Mouse (Mus musculus): Measurements from ENCODE around the gene Cntnap2.

Gene Cntnap2

GRCm38 (mm10) chr6:46696187-46696586 is 1637.0 kb downstream of the Cntnap2 start:
- DNase-seq (ENCODE audit: low read depth, low spot score), result no peak

- DNase-seq (ENCODE audit: low read depth, low spot score), result no peak
These were observed 1640.2 kb downstream of the Cntnap2 start for GRCm38 (mm10) chr6:46699343-46699742.

GRCm38 (mm10) chr6:46704293-46705170 is 1645.4 kb downstream of the Cntnap2 start:
- DNase-seq (ENCODE audit: low read depth, low spot score), result peak; percentile 4

GRCm38 (mm10) chr6:46705926-46706325 is 1646.8 kb downstream of the Cntnap2 start:
- no peak for DNase-seq (ENCODE audit: low read depth, low spot score)

- no peak for DNase-seq (ENCODE audit: low read depth, low spot score)
These were observed 1657.4 kb downstream of the Cntnap2 start for GRCm38 (mm10) chr6:46716576-46716975.

GRCm38 (mm10) chr6:46733794-46734193 is 1674.6 kb downstream of the Cntnap2 start:
- DNase-seq (ENCODE audit: low read depth, low spot score), result no peak

GRCm38 (mm10) chr6:46748448-46748847 is 1689.3 kb downstream of the Cntnap2 start:
- DNase-seq (ENCODE audit: low read depth, low spot score), result no peak

GRCm38 (mm10) chr6:46763481-46763880 is 1704.3 kb downstream of the Cntnap2 start:
- DNase-seq (ENCODE audit: low read depth, low spot score), result no peak

GRCm38 (mm10) chr6:46774529-46774928 is 1715.4 kb downstream of the Cntnap2 start:
- DNase-seq (ENCODE audit: low read depth, low spot score), result no peak

GRCm38 (mm10) chr6:46802264-46803110 is 1743.3 kb downstream of the Cntnap2 start:
- DNase-seq (ENCODE audit: low read depth, low spot score), result no peak

GRCm38 (mm10) chr6:46856635-46857034 is 1797.5 kb downstream of the Cntnap2 start:
- DNase-seq (ENCODE audit: low read depth, low spot score), result no peak

GRCm38 (mm10) chr6:46861076-46861475 is 1801.9 kb downstream of the Cntnap2 start:
- no peak for DNase-seq (ENCODE audit: low read depth, low spot score)

- no peak for DNase-seq (ENCODE audit: low read depth, low spot score)
These were observed 1807.2 kb downstream of the Cntnap2 start for GRCm38 (mm10) chr6:46866317-46866716.

- DNase-seq (ENCODE audit: low read depth, low spot score), result no peak
These were observed 1827.1 kb downstream of the Cntnap2 start for GRCm38 (mm10) chr6:46886230-46886629.

GRCm38 (mm10) chr6:46909167-46909566 is 1850.0 kb downstream of the Cntnap2 start:
- no peak for DNase-seq (ENCODE audit: low read depth, low spot score)

- DNase-seq (ENCODE audit: low read depth, low spot score), result no peak
These were observed 1859.6 kb downstream of the Cntnap2 start for GRCm38 (mm10) chr6:46918701-46919274.

- DNase-seq (ENCODE audit: low read depth, low spot score), result no peak
These were observed 1860.8 kb downstream of the Cntnap2 start for GRCm38 (mm10) chr6:46919973-46920372.

- no peak for DNase-seq (ENCODE audit: low read depth, low spot score)
These were observed 1865.6 kb downstream of the Cntnap2 start for GRCm38 (mm10) chr6:46924709-46925108.

GRCm38 (mm10) chr6:46945703-46946102 is 1886.5 kb downstream of the Cntnap2 start:
- no peak for DNase-seq (ENCODE audit: low read depth, low spot score)

GRCm38 (mm10) chr6:46961022-46961686 is 1902.0 kb downstream of the Cntnap2 start:
- DNase-seq (ENCODE audit: low read depth, low spot score), result peak; percentile 39

GRCm38 (mm10) chr6:46963261-46963660 is 1904.1 kb downstream of the Cntnap2 start:
- no peak for DNase-seq (ENCODE audit: low read depth, low spot score)

GRCm38 (mm10) chr6:46963693-46964092 is 1904.5 kb downstream of the Cntnap2 start:
- no peak for DNase-seq (ENCODE audit: low read depth, low spot score)
